In genomic region chr8:128397441-128397840, GRCm38 (mm10) we compare ENCODE assay signal across 28 mouse cellular contexts. TPM values are rescaled to one million over a fixed set of nuclear protein-coding genes. Genes with fewer than 3 reads are reported as not detected.
DNase-seq lines count a peak whose midpoint lies in the region; ATAC-seq and TF ChIP-seq lines count a peak whose summit lies in the region.
"Had no signal": no experiment of that assay in that cellular context is flagged by ENCODE, and none has a peak within 500 bp of the region (broad histone marks: within the 10 kb centered on the region; RNA-seq: fewer than 3 reads in every experiment).

No protein-coding gene starts in this region.

- TF ChIP-seq CTCF in gastrocnemius, adult 2 months (IDR thresholded peaks at IDR 0.05), result no peak

- H3K4me2 ChIP-seq in midbrain, embryonic 11.5 days, result no peak overlapping the region
- H3K4me2 ChIP-seq in midbrain, embryonic 13.5 days (replicated peaks), result no peak overlapping the region
- no peak overlapping the region for H3K4me2 ChIP-seq in limb, embryonic 11.5 days (ENCODE audit: low read depth, severe bottlenecking)
- H3K4me2 ChIP-seq: heart, embryonic 15.5 days; hindbrain, embryonic 12.5 days; liver, embryonic 11.5 days; lung, embryonic 15.5 days; midbrain, embryonic 12.5 days; neural tube, embryonic 13.5 days had no signal

- H3K9me3 ChIP-seq in midbrain, embryonic 11.5 days (ENCODE audit: control insufficient read depth, low read length), result no peaks in the 10 kb centered on the region
- H3K9me3 ChIP-seq in midbrain, embryonic 13.5 days, result no peaks in the 10 kb centered on the region
- no peaks in the 10 kb centered on the region for H3K9me3 ChIP-seq in limb, embryonic 11.5 days (ENCODE audit: control insufficient read depth, low read length)
- H3K9me3 ChIP-seq: heart, embryonic 15.5 days; hindbrain, embryonic 12.5 days; lung, embryonic 15.5 days; midbrain, embryonic 12.5 days; neural tube, embryonic 13.5 days had no signal

- H3K36me3 ChIP-seq in midbrain, embryonic 11.5 days (ENCODE audit: control insufficient read depth, insufficient read depth, low read length), result no peaks in the 10 kb centered on the region
- no peaks in the 10 kb centered on the region for H3K36me3 ChIP-seq in midbrain, embryonic 13.5 days
- no peaks in the 10 kb centered on the region for H3K36me3 ChIP-seq in limb, embryonic 11.5 days (ENCODE audit: control insufficient read depth, insufficient read depth, low read length)
- H3K36me3 ChIP-seq: hindbrain, embryonic 12.5 days; lung, embryonic 15.5 days; midbrain, embryonic 12.5 days; neural tube, embryonic 13.5 days had no signal

- no peak overlapping the region for H3K9ac ChIP-seq in midbrain, embryonic 11.5 days (ENCODE audit: low read length)
- no peak overlapping the region for H3K9ac ChIP-seq in midbrain, embryonic 13.5 days (replicated peaks)
- H3K9ac ChIP-seq in limb, embryonic 11.5 days (ENCODE audit: low read length), result no peak overlapping the region
- H3K9ac ChIP-seq: heart, embryonic 15.5 days; hindbrain, embryonic 12.5 days; lung, embryonic 15.5 days; midbrain, embryonic 12.5 days; neural tube, embryonic 13.5 days had no signal

- 41% methylated on average over 3 of the region's 3 CpGs for WGBS in midbrain, embryonic 11.5 days
- WGBS in midbrain, embryonic 13.5 days, result 35% methylated on average over 3 of the region's 3 CpGs
- WGBS in limb, embryonic 11.5 days, result 18% methylated on average over 3 of the region's 3 CpGs

- no peak for DNase-seq in gastrocnemius, adult 2 months
- DNase-seq in gastrocnemius, postnatal 4 days (ENCODE audit: low spot score in 2 of 2), result no peak
- peak; percentile 57 for DNase-seq in midbrain, embryonic 11.5 days (ENCODE audit: low spot score, missing footprints)
- DNase-seq in limb, embryonic 11.5 days (ENCODE audit: low spot score), result peak; percentile 46
- no peak for DNase-seq in lung, postnatal 14 days
- DNase-seq in layer of hippocampus, adult 18-20 months (ENCODE audit: low spot score in 2 of 2), result no peak
- DNase-seq: adrenal gland, adult 8-10 months; cerebellum, adult 8-10 months; cerebellum, postnatal 25 days; gastrocnemius, postnatal 36 days; heart, postnatal 36 days; kidney, adult 9 months; kidney, postnatal 25 days; layer of hippocampus, postnatal 36 days; left cerebral cortex, postnatal 4 days; lung, postnatal 36 days; right cerebral cortex, postnatal 4 days; thymus, adult 2 months had no signal

- no peak overlapping the region for H3K4me3 ChIP-seq in gastrocnemius, adult 2 months
- no peak overlapping the region for H3K4me3 ChIP-seq in midbrain, embryonic 11.5 days (ENCODE audit: low read depth, low read length)
- no peak overlapping the region for H3K4me3 ChIP-seq in midbrain, embryonic 13.5 days (replicated peaks)
- no peak overlapping the region for H3K4me3 ChIP-seq in limb, embryonic 11.5 days (ENCODE audit: low read depth, low read length)
- H3K4me3 ChIP-seq: heart, embryonic 15.5 days; hindbrain, embryonic 12.5 days; lung, embryonic 15.5 days; midbrain, embryonic 12.5 days; neural tube, embryonic 13.5 days had no signal

- H3K27ac ChIP-seq in gastrocnemius, adult 2 months, result 0 out of 2 replicates have a peak overlapping the region, but pooled peaks have one; percentile 6
- H3K27ac ChIP-seq in midbrain, embryonic 11.5 days (ENCODE audit: low read depth, low read length), result no peak overlapping the region
- no peak overlapping the region for H3K27ac ChIP-seq in midbrain, embryonic 13.5 days
- H3K27ac ChIP-seq in limb, embryonic 11.5 days (replicated peaks; ENCODE audit: low read depth, low read length), result peak overlapping the region; percentile 31; the same call in 1 of the 2 replicates
- H3K27ac ChIP-seq: heart, embryonic 15.5 days; hindbrain, embryonic 12.5 days; lung, embryonic 15.5 days; midbrain, embryonic 12.5 days; neural tube, embryonic 13.5 days had no signal

- ATAC-seq in midbrain, embryonic 11.5 days (ENCODE audit: low FRiP score), result no peak
- ATAC-seq in midbrain, embryonic 13.5 days, result no peak
- no peak for ATAC-seq in limb, embryonic 11.5 days (ENCODE audit: insufficient number of reproducible peaks, low FRiP score, low TSS enrichment, low read depth)
- ATAC-seq: forebrain, embryonic 14.5 days; intestine, embryonic 16.5 days had no signal

- H3K27me3 ChIP-seq in midbrain, embryonic 11.5 days (ENCODE audit: control insufficient read depth, insufficient read depth, low read length), result no peaks in the 10 kb centered on the region
- H3K27me3 ChIP-seq in midbrain, embryonic 13.5 days, result no peaks in the 10 kb centered on the region
- H3K27me3 ChIP-seq in limb, embryonic 11.5 days (ENCODE audit: control insufficient read depth, insufficient read depth, low read length), result no peaks in the 10 kb centered on the region
- H3K27me3 ChIP-seq: CH12.LX; heart, embryonic 15.5 days; hindbrain, embryonic 12.5 days; lung, embryonic 15.5 days; midbrain, embryonic 12.5 days; neural tube, embryonic 13.5 days had no signal

- intact Hi-C loops in gastrocnemius, adult 2 months (cut with DNase I), result no loop called here

- no peaks in the 10 kb centered on the region; the same call in 1 of the 2 replicates for H3K4me1 ChIP-seq in midbrain, embryonic 11.5 days (ENCODE audit: control insufficient read depth, insufficient read depth, low read length)
- H3K4me1 ChIP-seq in midbrain, embryonic 13.5 days (replicated peaks), result peaks cover 21% of the 10 kb centered on the region
- H3K4me1 ChIP-seq in limb, embryonic 11.5 days (ENCODE audit: control insufficient read depth, insufficient read depth, low read length), result peaks cover 31% of the 10 kb centered on the region
- H3K4me1 ChIP-seq: hindbrain, embryonic 12.5 days had no signal

RNA-seq across cellular contexts. Expression of gene Nrp1, which starts 39.0 kb away (rescaled TPM):
- total RNA-seq in gastrocnemius, adult 2 months (2021), result 10 to 100 TPM; 25.7 to 44.6 TPM
- 10 to 100 TPM; 85.3 to 87.5 TPM for total RNA-seq in gastrocnemius, postnatal 4 days (2021)
- 20.3 and 21.4 TPM in 2 replicates for polyA plus RNA-seq in midbrain, embryonic 11.5 days (2014; fragmentation: Nextera tagmentation; extraction: Ambion mirVana)
- polyA plus RNA-seq in midbrain, embryonic 13.5 days (2015; fragmentation: Nextera tagmentation; extraction: Ambion mirVana), result 52.5 and 58.9 TPM in 2 replicates
- polyA plus RNA-seq in limb, embryonic 11.5 days (2014; fragmentation: Nextera tagmentation; extraction: Ambion mirVana), result 51.1 and 54.1 TPM in 2 replicates
- total RNA-seq in layer of hippocampus, adult 18-20 months (2021), result 10 to 100 TPM; 90.2 to 91.4 TPM

Comparison
In these comparisons a context has a peak if more than half of its experiments do, and no peak if none do; other contexts are left out.
1. DNase-seq: peak in midbrain, embryonic 11.5 days (single experiment) and limb, embryonic 11.5 days (single experiment); none in gastrocnemius, adult 2 months (single experiment), gastrocnemius, postnatal 4 days (0 of 2), lung, postnatal 14 days (single experiment) and layer of hippocampus, adult 18-20 months (0 of 2).
2. H3K27ac ChIP-seq: peak in gastrocnemius, adult 2 months (single experiment) and limb, embryonic 11.5 days (single experiment); none in midbrain, embryonic 11.5 days (single experiment) and midbrain, embryonic 13.5 days (single experiment).